Comparison of ENCODE assay signal across 28 mouse cellular contexts in genomic region chr3:105820272-105820671, GRCm38 (mm10). TPM values are rescaled to one million over a fixed set of nuclear protein-coding genes. Genes with fewer than 3 reads are reported as not detected.
DNase-seq lines count a peak whose midpoint lies in the region; ATAC-seq and TF ChIP-seq lines count a peak whose summit lies in the region.
"Had no signal": no experiment of that assay in that cellular context is flagged by ENCODE, and none has a peak within 500 bp of the region (broad histone marks: within the 10 kb centered on the region; RNA-seq: fewer than 3 reads in every experiment).

No protein-coding gene starts in this region.

- H3K4me3 ChIP-seq in heart, embryonic 12.5 days = no peak overlapping the region
- H3K4me3 ChIP-seq in lung, postnatal 0 days (ENCODE audit: low read depth, low read length) = no peak overlapping the region
- H3K4me3 ChIP-seq in CH12.LX (replicated peaks in 1 of 3; ENCODE audit: low read depth in 2 of 3, low read length in 2 of 3, poor library complexity in 1 of 3) = no peak overlapping the region
- H3K4me3 ChIP-seq: embryonic facial prominence, embryonic 13.5 days; embryonic facial prominence, embryonic 15.5 days; erythroblast, embryonic 14.5 days; forebrain, embryonic 10.5 days; forebrain, embryonic 12.5 days had no signal

- dilution Hi-C loops in CH12.LX (cut with MboI; ENCODE audit: extremely low pct_ligation_motif_present, extremely low pct_unique_long_range_greater_than_20kb, low sequenced_read_pairs) = no loop called here

- no peak overlapping the region for H3K4me2 ChIP-seq in heart, embryonic 12.5 days
- H3K4me2 ChIP-seq in lung, postnatal 0 days (replicated peaks; ENCODE audit: low read depth, low read length) = no peak overlapping the region
- H3K4me2 ChIP-seq in CH12.LX (ENCODE audit: insufficient read depth, low read depth, poor library complexity, severe bottlenecking) = peak overlapping the region; percentile 57
- H3K4me2 ChIP-seq: embryonic facial prominence, embryonic 13.5 days; embryonic facial prominence, embryonic 15.5 days; forebrain, embryonic 12.5 days had no signal

- peak; percentile 34 for DNase-seq in heart, adult 11 months
- DNase-seq in lung, postnatal 0 days (ENCODE audit: low spot score) = peak; percentile 44
- no peak for DNase-seq in lung, postnatal 10 days
- peak; percentile 46 for DNase-seq in lung, postnatal 36 days
- no peak for DNase-seq in lung, postnatal 14 days
- DNase-seq in CH12.LX (ENCODE audit: extremely low read depth) = no peak
- DNase-seq: adrenal gland, adult 2 months; adrenal gland, postnatal 10 days; adrenal gland, postnatal 25 days; B cell, adult 2 months; cerebellum, adult 11 months; cerebellum, adult 18-20 months; cerebellum, adult 8-10 months; cerebellum, adult 9-11 months; cerebellum, postnatal 14 days; cerebellum, postnatal 36 days; embryo, embryonic 11 days had no signal

- H3K4me1 ChIP-seq in heart, embryonic 12.5 days (replicated peaks) = peaks cover 42% of the 10 kb centered on the region
- peaks cover 8% of the 10 kb centered on the region; the same call in 1 of the 2 replicates for H3K4me1 ChIP-seq in lung, postnatal 0 days (ENCODE audit: insufficient read depth, low read depth, low read length)
- H3K4me1 ChIP-seq in CH12.LX (ENCODE audit: control insufficient read depth in 1 of 2, insufficient read depth in 2 of 2) = peaks cover 25 to 94% of the 10 kb centered on the region in 2 experiments
- H3K4me1 ChIP-seq: embryonic facial prominence, embryonic 13.5 days; embryonic facial prominence, embryonic 15.5 days; forebrain, embryonic 12.5 days had no signal

- no peaks in the 10 kb centered on the region for H3K9me3 ChIP-seq in heart, embryonic 12.5 days (replicated peaks)
- H3K9me3 ChIP-seq in lung, postnatal 0 days (ENCODE audit: low read length) = no peaks in the 10 kb centered on the region
- no peaks in the 10 kb centered on the region for H3K9me3 ChIP-seq in CH12.LX (replicated peaks; ENCODE audit: low read length)
- H3K9me3 ChIP-seq: embryonic facial prominence, embryonic 13.5 days; embryonic facial prominence, embryonic 15.5 days; forebrain, embryonic 10.5 days; forebrain, embryonic 12.5 days had no signal

- WGBS in heart, embryonic 12.5 days = 83% methylated on average over 3 of the region's 3 CpGs
- 33% methylated on average over 3 of the region's 3 CpGs for WGBS in lung, postnatal 0 days

- no peak overlapping the region for H3K27ac ChIP-seq in heart, embryonic 12.5 days (ENCODE audit: poor library complexity, severe bottlenecking)
- 0 out of 2 replicates have a peak overlapping the region, but pooled peaks have one; percentile 23 for H3K27ac ChIP-seq in lung, postnatal 0 days (ENCODE audit: low read length)
- 0 out of 2 replicates have a peak overlapping the region, but pooled peaks have one; percentile 4 for H3K27ac ChIP-seq in CH12.LX (ENCODE audit: insufficient read depth, low read depth)
- H3K27ac ChIP-seq: embryonic facial prominence, embryonic 13.5 days; embryonic facial prominence, embryonic 15.5 days; forebrain, embryonic 10.5 days; forebrain, embryonic 12.5 days had no signal

- no peak overlapping the region for H3K9ac ChIP-seq in heart, embryonic 12.5 days
- H3K9ac ChIP-seq in lung, postnatal 0 days (replicated peaks; ENCODE audit: low read depth) = no peak overlapping the region
- H3K9ac ChIP-seq in CH12.LX (ENCODE audit: insufficient read depth, low read depth) = peak overlapping the region; percentile 9; the same call in 1 of the 2 replicates
- H3K9ac ChIP-seq: embryonic facial prominence, embryonic 13.5 days; embryonic facial prominence, embryonic 15.5 days; forebrain, embryonic 12.5 days had no signal

- in situ Hi-C loops in CH12.LX (cut with MboI; ENCODE audit: low pct_ligation_motif_present, low pct_unique_long_range_greater_than_20kb, low sequenced_read_pairs) = loop anchor here (5.0 to 25.0 kb wide), 2 partner anchors 72 to 133 kb away; partner anchors contain the start of gene Ddx20

- no peak for TF ChIP-seq CTCF in lung, postnatal 0 days (IDR thresholded peaks at IDR 0.05)
- no peak for TF ChIP-seq CTCF in CH12.LX (conservative IDR thresholded peaks at IDR 0.05 in 1 of 2, IDR thresholded peaks at IDR 0.05 in 1 of 2; ENCODE audit: low read depth in 2 of 2, low read length in 2 of 2)

- no peak for ATAC-seq in heart, embryonic 12.5 days (ENCODE audit: insufficient number of reproducible peaks, low FRiP score)
- ATAC-seq in lung, postnatal 0 days = peak; percentile 52
- ATAC-seq: CD4-positive, CD25-positive, alpha-beta regulatory T cell, adult 4 months; forebrain, embryonic 14.5 days had no signal

- TF ChIP-seq EP300 in lung, postnatal 0 days (IDR thresholded peaks at IDR 0.05) = peak; percentile 74
- no peak for TF ChIP-seq EP300 in CH12.LX (IDR thresholded peaks at IDR 0.05; ENCODE audit: low read length)

- H3K27me3 ChIP-seq in heart, embryonic 12.5 days (replicated peaks) = peaks cover 57% of the 10 kb centered on the region
- H3K27me3 ChIP-seq in lung, postnatal 0 days (replicated peaks; ENCODE audit: insufficient read depth, low read length) = no peaks in the 10 kb centered on the region
- H3K27me3 ChIP-seq in CH12.LX (replicated peaks) = no peaks in the 10 kb centered on the region
- H3K27me3 ChIP-seq: embryonic facial prominence, embryonic 15.5 days; forebrain, embryonic 12.5 days had no signal

- no peak for TF ChIP-seq RAD21 in CH12.LX (IDR thresholded peaks at IDR 0.05; ENCODE audit: low read depth, low read length)

- TF ChIP-seq POLR2A in CH12.LX (IDR thresholded peaks at IDR 0.05; ENCODE audit: low read depth, low read length) = no peak

- H3K79me2 ChIP-seq in CH12.LX (replicated peaks; ENCODE audit: control insufficient read depth, extremely low read depth, insufficient read depth, poor library complexity, severe bottlenecking) = no peaks in the 10 kb centered on the region

- H3K36me3 ChIP-seq in heart, embryonic 12.5 days = no peaks in the 10 kb centered on the region
- H3K36me3 ChIP-seq in lung, postnatal 0 days (ENCODE audit: insufficient read depth, low read length) = no peaks in the 10 kb centered on the region
- no peaks in the 10 kb centered on the region for H3K36me3 ChIP-seq in CH12.LX (replicated peaks in 1 of 2; ENCODE audit: control insufficient read depth in 1 of 2, insufficient read depth in 1 of 2, low read length in 1 of 2)
- H3K36me3 ChIP-seq: embryonic facial prominence, embryonic 13.5 days; embryonic facial prominence, embryonic 15.5 days; forebrain, embryonic 10.5 days; forebrain, embryonic 12.5 days had no signal

TF ChIP-seq in CH12.LX, 34 proteins besides CTCF, POLR2A, EP300 and RAD21:
- 0 out of 2 replicates have a peak, but pooled peaks have one; percentile 11 for TF ChIP-seq MAFK (IDR thresholded peaks at IDR 0.05; ENCODE audit: insufficient replicate concordance, low read length)
- TF ChIP-seq BHLHE40 (IDR thresholded peaks at IDR 0.05; ENCODE audit: low read depth, low read length) = peak; percentile 36; the same call in 1 of the 2 replicates
- TF ChIP-seq MXI1 (IDR thresholded peaks at IDR 0.05; ENCODE audit: low read depth, low read length) = no peak

RNA-seq across cellular contexts. Expression of gene Rap1a, which starts 19.1 kb away (rescaled TPM):
- polyA plus RNA-seq in heart, embryonic 12.5 days (2016; fragmentation: Nextera tagmentation; extraction: Ambion mirVana) = 88.9 and 92.0 TPM in 2 replicates
- polyA plus RNA-seq in lung, postnatal 0 days (2015; fragmentation: Nextera tagmentation; extraction: Ambion mirVana) = 166 and 190 TPM in 2 replicates
- total RNA-seq in CH12.LX (2012; rRNA removed) (63.3 and 116 TPM in 2 replicates), CH12.LX (2014; rRNA removed) (209 and 234 TPM in 2 replicates)
- polyA plus RNA-seq in CH12.LX (2012; ENCODE audit: insufficient read length, low read depth) = 222 and 250 TPM in 2 replicates

RNA-seq across cellular contexts. Expression of gene Adora3, which starts 50.4 kb away (rescaled TPM):
- 0.10 TPM in 1 of 2 replicates, not detected in the other for polyA plus RNA-seq in heart, embryonic 12.5 days (2016; fragmentation: Nextera tagmentation; extraction: Ambion mirVana)
- polyA plus RNA-seq in lung, postnatal 0 days (2015; fragmentation: Nextera tagmentation; extraction: Ambion mirVana) = 0.82 and 0.89 TPM in 2 replicates
- total RNA-seq in CH12.LX (2012; rRNA removed) (1.1 and 1.2 TPM in 2 replicates), CH12.LX (2014; rRNA removed) (0.54 and 0.73 TPM in 2 replicates)
- polyA plus RNA-seq in CH12.LX (2012; ENCODE audit: insufficient read length, low read depth) = 1.3 and 1.4 TPM in 2 replicates
- total RNA-seq: adrenal gland, postnatal 25 days; ES-E14 had no signal
- polyA plus RNA-seq: CD4-positive, CD25-positive, alpha-beta regulatory T cell, adult 4 months; embryonic facial prominence, embryonic 11.5 days; erythroblast, embryonic 14.5 days had no signal

RNA-seq across cellular contexts. Expression of gene Tmigd3, which starts 50.4 kb away (rescaled TPM):
- 0.42 TPM in 1 of 2 replicates, not detected in the other for polyA plus RNA-seq in heart, embryonic 12.5 days (2016; fragmentation: Nextera tagmentation; extraction: Ambion mirVana)
- polyA plus RNA-seq in lung, postnatal 0 days (2015; fragmentation: Nextera tagmentation; extraction: Ambion mirVana) = 1.5 and 1.6 TPM in 2 replicates
- 0.25 TPM in 1 of 2 replicates, not detected in the other for total RNA-seq in CH12.LX (2012; rRNA removed)
- total RNA-seq in CH12.LX (2014; rRNA removed) = not detected in 2 replicates
- 1.3 TPM in 1 of 2 replicates, not detected in the other for polyA plus RNA-seq in CH12.LX (2012; ENCODE audit: insufficient read length, low read depth)
- total RNA-seq: adrenal gland, adult 2 months; adrenal gland, postnatal 25 days; common myeloid progenitor, adult 5-6 weeks; ES-E14 had no signal
- polyA plus RNA-seq: adrenal gland, adult 2 months; CD4-positive, CD25-positive, alpha-beta regulatory T cell, adult 4 months; embryonic facial prominence, embryonic 11.5 days; embryonic facial prominence, embryonic 13.5 days; erythroblast, embryonic 14.5 days; forebrain, embryonic 10.5 days; forebrain, embryonic 12.5 days; forebrain, embryonic 14.5 days had no signal

Comparison
In these comparisons a context has a peak if more than half of its experiments do, and no peak if none do; other contexts are left out.
1. DNase-seq: peak in heart, adult 11 months (single experiment), lung, postnatal 0 days (single experiment) and lung, postnatal 36 days (single experiment); none in lung, postnatal 10 days (single experiment), lung, postnatal 14 days (single experiment) and CH12.LX (single experiment).